Mouse (Mus musculus) cerebellum, postnatal 25 days (tissue): ENCODE data around the gene Defb21.

Source experiments
- DNase-seq, 2 experiments: peaks; one replicate each; pipeline ENCODE4 v3.0.0; 2021; ENCODE audit warnings: mixed read lengths in 2 of 2

Gene Defb21

DNA sequence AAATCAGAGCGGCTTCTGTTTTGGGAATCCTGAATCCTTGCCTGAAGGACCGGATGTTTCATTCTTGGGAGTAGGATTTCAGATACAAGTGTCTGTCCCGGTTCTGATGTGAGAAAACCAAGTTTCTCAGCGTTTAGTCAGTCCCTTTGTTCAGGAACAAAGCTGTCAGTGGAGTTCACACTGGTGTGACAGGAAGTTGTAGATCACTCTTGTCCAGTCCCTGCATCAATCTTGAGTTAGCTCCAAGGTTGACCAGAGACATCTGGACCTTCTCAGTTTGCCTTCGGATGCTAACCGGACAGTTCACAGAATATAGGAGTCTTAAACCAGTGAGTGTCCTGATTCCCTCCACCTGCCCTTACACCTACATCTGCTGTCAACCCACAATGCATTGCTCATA lies 35.2 kb downstream of the Defb21 start:
- DNase-seq: no peak

DNA sequence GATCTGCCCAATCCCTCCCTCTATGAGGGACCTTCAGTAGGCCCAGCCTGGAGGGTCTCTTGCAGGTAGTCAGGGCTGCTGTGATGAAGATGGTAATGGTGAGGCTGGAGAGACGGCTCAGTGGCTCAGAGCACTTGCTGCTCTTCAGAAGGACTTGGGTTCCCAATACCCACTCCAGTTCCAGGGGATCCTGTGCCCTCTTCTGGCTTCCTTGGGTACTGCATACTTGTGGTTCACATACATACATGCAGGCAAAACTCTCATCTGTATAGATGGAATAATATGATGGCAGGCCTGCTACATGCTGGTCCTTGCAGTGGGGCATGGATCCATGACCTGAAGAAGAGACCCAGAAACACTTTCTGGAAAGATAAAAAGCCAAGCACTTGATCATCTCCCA lies 36.2 kb downstream of the Defb21 start:
- DNase-seq: no peak

DNA sequence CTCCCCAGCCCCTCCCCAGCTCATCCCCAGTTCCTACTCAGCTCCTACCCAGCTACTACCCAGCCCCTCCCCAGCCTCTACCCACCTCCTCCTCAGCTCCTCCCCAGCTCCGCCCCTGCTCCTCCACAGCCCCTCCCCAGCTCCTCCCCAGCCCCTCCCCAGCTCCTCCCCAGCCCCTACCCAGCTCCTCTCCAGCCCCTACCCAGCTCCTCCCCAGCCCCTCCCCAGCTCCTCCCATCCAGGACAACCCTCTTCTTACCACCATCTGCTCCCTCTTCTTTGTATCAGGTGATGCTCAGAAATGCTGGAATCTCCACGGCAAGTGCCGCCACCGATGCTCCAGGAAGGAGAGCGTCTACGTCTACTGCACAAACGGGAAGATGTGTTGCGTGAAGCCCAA lies 39.6 kb downstream of the Defb21 start:
- DNase-seq: no peak

DNA sequence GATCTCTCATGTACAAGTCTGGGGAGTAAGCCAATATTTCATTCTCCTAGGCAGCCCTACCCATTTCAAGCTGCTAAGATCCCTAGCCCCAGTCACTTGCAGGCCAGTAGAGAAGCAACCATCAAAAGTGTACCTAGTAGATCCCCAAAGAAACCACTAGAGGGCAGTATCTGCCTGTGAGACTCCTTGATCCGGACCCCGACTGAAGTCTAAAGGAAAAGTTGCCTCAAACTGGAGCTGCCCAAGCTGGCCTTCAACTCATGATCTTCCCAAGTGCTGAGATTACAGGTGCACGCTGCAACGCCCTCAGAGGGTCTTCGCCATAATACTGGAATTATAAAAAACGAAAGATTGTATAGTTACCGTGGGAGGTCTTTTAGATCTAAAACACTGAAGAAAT lies 43.0 kb downstream of the Defb21 start:
- DNase-seq: peak; percentile 18 to 46

DNA sequence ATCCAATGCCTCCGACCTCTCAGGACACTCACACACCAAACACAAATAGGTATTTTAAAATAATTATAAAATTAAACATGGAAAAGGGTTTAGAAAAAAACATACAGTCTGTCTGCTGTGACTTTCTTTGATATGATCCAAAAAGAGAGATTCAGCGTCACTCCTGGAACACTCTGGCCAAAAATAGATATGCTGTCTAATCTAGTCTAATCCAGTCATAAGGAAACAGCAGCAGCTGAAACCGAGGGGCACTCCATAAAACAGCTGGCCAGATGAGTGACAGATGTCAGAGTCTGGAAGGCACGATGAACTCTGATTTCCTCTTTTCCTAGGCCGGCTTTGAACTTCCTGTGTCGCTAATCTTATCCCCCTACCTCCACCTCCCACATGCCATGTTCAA lies 43.9 kb downstream of the Defb21 start:
- no peak for DNase-seq

DNA sequence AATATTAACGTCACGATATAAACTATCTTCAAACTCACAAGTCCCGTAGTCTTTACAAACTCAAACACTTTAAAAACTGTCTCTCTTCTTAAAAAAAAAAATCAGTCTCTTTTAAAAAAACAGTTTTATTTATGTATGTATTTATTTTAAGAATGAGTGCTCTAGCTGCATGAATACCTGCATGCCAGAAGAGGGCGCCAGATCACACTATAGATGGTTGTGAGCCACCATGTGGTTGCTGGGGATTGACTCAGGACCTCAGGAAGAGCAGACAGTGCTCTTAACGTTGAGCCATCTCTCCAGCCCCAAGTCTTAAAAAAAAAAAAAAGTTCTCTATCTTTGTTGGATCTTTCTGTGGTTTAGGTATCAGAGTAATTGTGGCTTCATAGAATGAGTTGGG lies 44.8 kb downstream of the Defb21 start:
- DNase-seq: no peak

DNA sequence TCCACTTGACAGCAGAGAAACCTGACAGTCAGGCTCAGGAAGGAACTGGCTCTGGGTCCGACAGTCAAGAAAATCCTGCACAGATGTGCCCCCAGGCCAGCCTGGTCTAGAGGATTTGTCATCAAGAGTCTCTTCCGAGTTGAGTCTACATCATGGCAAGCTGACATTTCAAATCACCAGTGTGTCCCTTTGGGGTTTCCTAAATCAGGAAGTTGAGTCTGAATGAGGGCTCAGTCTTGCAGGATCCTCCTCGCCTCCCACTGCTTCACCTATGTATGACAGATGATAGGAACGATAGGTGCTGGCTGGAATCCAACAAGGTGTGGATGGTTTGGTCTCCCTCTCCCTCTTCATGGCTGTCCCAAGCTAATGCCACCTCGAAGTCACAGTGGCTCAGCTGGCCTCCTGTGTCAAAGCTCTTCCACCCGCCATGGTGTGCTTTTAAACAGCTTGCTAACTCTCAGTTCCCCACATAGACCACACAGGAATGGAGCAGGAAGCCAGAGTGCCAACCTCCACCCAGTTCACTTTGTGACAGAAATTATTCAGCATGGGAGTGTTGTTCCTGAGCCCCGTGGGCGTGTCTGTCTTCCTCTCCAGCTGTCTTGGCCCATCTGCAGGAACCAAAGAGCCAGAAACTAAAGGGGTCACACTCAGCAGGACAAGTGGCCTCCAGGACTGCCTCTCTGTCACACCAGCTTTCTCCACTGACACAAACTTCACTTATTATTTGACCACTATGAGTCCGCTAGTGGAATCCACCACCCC lies 48.0 kb downstream of the Defb21 start:
- DNase-seq: no peak

DNA sequence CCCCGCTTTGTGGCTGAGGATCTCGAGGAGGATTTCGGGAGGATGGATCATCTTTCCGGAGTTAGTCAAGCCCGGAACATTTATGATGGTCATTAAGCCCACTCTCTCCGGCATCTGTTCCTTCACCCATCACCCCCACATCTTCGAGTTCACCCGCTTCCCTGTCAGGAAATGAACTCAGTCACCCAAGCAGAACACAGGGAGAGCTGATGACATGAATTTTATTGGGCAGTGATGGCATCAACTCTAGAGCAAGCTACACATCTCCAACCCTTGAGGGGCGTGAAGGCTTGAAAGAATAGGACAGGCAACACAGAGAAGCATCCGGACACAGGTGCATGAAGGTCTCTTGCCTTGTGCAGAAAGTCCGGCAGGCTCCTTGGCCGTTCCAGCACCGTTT lies 49.6 kb downstream of the Defb21 start:
- no peak for DNase-seq

DNA sequence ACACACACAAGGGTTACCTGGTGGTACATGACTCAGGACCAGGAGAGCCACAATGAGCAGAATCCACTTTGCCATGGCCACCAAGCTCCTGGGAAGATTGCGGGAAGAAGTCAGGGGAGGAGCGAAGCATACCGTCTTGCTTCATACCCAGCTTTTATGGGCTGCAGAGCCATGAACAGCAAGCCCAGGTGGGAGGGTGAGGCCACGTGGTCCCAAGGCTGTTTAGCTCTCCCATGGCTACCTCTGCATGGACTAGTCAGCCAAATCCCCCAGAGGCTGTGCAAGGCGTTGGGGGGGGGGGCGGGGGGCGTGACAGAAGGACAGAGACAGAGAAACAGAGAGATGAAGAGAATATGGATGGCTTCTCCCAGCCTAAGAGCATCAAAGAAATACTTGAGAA lies 50.4 kb downstream of the Defb21 start, which contains the start of gene Defb25:
Gene Defb25, minus strand, starts transcription at position 101 of the 400 bp plus-strand sequence.
- no peak for DNase-seq
